Mouse (Mus musculus): ENCODE measurements around the gene Atp6v1a. TPM values are rescaled to one million over a fixed set of nuclear protein-coding genes. Genes with fewer than 3 reads are reported as not detected.

The Atp6v1a gene
- polyA plus RNA-seq, 1 experiment from 2014 or later: 22.6 TPM

DNA sequence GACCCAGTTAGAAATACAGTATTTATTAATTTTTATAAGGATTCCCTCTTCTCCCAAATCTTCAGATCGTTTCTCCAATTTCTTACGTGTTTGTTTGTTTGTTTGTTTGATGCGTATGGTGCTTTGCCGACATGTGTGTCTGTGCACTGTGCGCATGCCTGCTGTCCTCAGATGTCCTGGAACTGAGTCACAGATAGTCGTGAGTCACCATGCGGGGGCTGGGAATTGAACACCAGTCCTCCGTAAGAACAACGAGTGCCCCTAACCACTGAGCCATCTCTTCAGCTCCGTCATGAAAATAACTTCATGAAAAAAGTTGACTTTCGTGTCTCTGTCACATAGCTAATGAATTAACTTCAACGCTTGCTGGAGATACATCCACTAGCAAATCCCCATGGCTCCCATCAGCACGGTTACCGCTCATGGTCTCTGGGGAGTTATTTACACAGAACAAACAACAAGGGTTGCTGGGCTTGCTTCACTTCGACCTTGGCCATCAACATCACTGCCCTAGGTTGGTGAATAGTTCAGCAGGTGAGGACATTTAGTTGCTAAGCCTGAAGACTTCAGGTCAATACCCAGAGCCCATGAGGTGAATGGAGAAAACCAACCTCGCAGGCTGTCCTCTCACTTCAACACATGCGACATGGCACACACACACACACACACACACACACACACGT is 78.8 kb downstream of the Atp6v1a start:
- Histone ChIP-seq H3K27me3 (ENCODE audit: insufficient read depth, low read length) (no peaks in the 10 kb centered on the region), H3K4me1 (ENCODE audit: insufficient read depth) (0 out of 2 replicates have a peak, but pooled peaks cover 3% of the 10 kb centered on the region), H3K36me3 (replicated peaks; ENCODE audit: insufficient read depth, low read length) (0 out of 2 replicates have a peak, but pooled peaks cover 3% of the 10 kb centered on the region), H3K9ac (replicated peaks) (no peak overlapping the region; the same call in 1 of the 2 replicates), H3K27ac (ENCODE audit: low read depth) (peak overlapping the region; percentile 85), H3K9me3 (ENCODE audit: low read length) (no peaks in the 10 kb centered on the region), H3K4me2 (ENCODE audit: low read depth, low read length) (peak overlapping the region; percentile 7; the same call in 1 of the 2 replicates), H3K4me3 (ENCODE audit: low read depth, low read length) (no peak overlapping the region)
- ATAC-seq (peak; percentile 89), DNase-seq (peak; percentile 54)
- 65% methylated on average over 18 of the region's 18 CpGs for WGBS (ENCODE audit: insufficient replicate concordance)
- TF ChIP-seq CTCF (IDR thresholded peaks at IDR 0.05; ENCODE audit: low read depth) (no peak), EP300 (IDR thresholded peaks at IDR 0.05; ENCODE audit: low read depth) (peak; percentile 60; the same call in 1 of the 2 replicates)

DNA sequence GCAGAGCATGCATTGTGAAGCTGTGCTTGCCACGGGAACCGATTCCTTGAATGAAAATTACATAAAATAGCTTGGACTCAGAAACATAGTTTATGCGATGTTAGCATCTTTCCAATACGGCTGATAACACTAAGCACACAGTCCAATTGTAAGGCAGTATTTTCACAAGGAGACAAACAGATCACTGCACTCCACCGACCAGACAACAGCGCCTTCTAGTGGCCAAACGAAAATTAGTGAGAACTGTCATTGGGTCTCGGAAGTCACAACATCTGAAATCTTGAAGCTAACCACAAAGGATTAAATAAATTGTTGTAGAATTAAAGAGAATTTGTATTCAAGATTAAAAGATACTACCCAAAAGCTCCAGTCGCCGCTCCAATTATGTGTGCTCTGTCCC is 80.8 kb downstream of the Atp6v1a start:
- Histone ChIP-seq H3K4me3 (ENCODE audit: low read depth, low read length) (no peak overlapping the region), H3K27ac (ENCODE audit: low read depth) (no peak overlapping the region), H3K27me3 (ENCODE audit: insufficient read depth, low read length) (no peaks in the 10 kb centered on the region), H3K9me3 (ENCODE audit: low read length) (no peaks in the 10 kb centered on the region), H3K4me1 (ENCODE audit: insufficient read depth) (0 out of 2 replicates have a peak, but pooled peaks cover 3% of the 10 kb centered on the region), H3K9ac (replicated peaks) (no peak overlapping the region), H3K36me3 (replicated peaks; ENCODE audit: insufficient read depth, low read length) (0 out of 2 replicates have a peak, but pooled peaks cover 3% of the 10 kb centered on the region), H3K4me2 (ENCODE audit: low read depth, low read length) (no peak overlapping the region)
- 22% methylated on average over 10 of the region's 10 CpGs for WGBS (ENCODE audit: insufficient replicate concordance)
- DNase-seq (peak; percentile 75), ATAC-seq (no peak)
- no peak for TF ChIP-seq EP300 (IDR thresholded peaks at IDR 0.05; ENCODE audit: low read depth)
- TF ChIP-seq CTCF (IDR thresholded peaks at IDR 0.05; ENCODE audit: low read depth): peak; percentile 92

DNA sequence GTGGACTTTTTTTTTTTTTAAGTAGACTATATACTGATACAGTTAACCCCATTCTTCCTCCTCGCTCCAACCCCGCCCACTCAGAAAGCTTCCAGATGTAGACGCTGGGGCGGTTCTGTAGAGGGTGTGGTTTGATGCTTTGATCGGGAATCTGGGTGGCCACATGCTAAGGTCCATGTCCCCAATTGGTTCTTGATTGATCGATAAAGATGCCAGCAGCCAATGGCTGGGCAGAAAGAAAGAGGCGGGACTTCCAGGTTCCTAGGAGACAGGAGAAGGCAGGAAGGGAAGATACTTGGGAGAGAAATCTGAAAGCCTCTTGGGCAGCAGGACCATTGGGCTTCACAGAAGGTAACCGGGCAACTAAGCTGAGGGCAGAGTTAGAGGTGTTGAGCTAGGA is 83.7 kb downstream of the Atp6v1a start:
- DNase-seq: no peak
- TF ChIP-seq CTCF (IDR thresholded peaks at IDR 0.05; ENCODE audit: low read depth) (no peak), EP300 (IDR thresholded peaks at IDR 0.05; ENCODE audit: low read depth) (no peak)
- H3K4me3 ChIP-seq (ENCODE audit: low read depth, low read length): no peak overlapping the region
- H3K27me3 ChIP-seq (ENCODE audit: insufficient read depth, low read length): no peaks in the 10 kb centered on the region
- no peak overlapping the region for H3K9ac ChIP-seq (replicated peaks)
- H3K9me3 ChIP-seq (ENCODE audit: low read length): no peaks in the 10 kb centered on the region
- 66% methylated on average over 8 of the region's 8 CpGs for WGBS (ENCODE audit: insufficient replicate concordance)
- no peak overlapping the region for H3K27ac ChIP-seq (ENCODE audit: low read depth)
- 0 out of 2 replicates have a peak, but pooled peaks cover 3% of the 10 kb centered on the region for H3K36me3 ChIP-seq (replicated peaks; ENCODE audit: insufficient read depth, low read length)
- no peak for ATAC-seq
- no peak overlapping the region for H3K4me2 ChIP-seq (ENCODE audit: low read depth, low read length)
- H3K4me1 ChIP-seq (ENCODE audit: insufficient read depth): no peaks in the 10 kb centered on the region

DNA sequence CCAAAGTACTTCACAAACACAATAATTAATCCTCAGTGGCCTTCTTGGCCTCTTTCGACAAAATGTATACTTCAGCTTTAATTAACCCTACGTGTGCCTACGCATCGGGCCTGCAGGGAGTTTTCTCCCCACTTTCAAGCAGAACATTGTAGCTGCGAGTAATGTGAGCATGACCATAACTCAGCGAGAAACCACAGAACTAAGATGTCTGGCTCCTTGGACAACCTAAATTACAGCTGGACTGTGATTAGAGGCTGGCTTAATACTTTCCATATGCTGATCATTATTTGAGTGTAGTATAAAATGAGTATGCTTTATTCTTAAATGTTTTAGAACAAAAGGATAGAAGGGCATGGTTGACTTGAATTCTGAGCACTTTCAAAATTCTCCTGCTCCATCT is 86.2 kb downstream of the Atp6v1a start:
- no peak for DNase-seq
- Histone ChIP-seq H3K27me3 (ENCODE audit: insufficient read depth, low read length) (no peaks in the 10 kb centered on the region), H3K4me2 (ENCODE audit: low read depth, low read length) (no peak overlapping the region), H3K9ac (replicated peaks) (no peak overlapping the region), H3K4me3 (ENCODE audit: low read depth, low read length) (no peak overlapping the region), H3K4me1 (ENCODE audit: insufficient read depth) (no peaks in the 10 kb centered on the region), H3K9me3 (ENCODE audit: low read length) (no peaks in the 10 kb centered on the region), H3K36me3 (replicated peaks; ENCODE audit: insufficient read depth, low read length) (0 out of 2 replicates have a peak, but pooled peaks cover 3% of the 10 kb centered on the region), H3K27ac (ENCODE audit: low read depth) (no peak overlapping the region)
- 76% methylated on average over 6 of the region's 6 CpGs for WGBS (ENCODE audit: insufficient replicate concordance)
- TF ChIP-seq EP300 (IDR thresholded peaks at IDR 0.05; ENCODE audit: low read depth): no peak
- no peak for TF ChIP-seq CTCF (IDR thresholded peaks at IDR 0.05; ENCODE audit: low read depth)
- no peak for ATAC-seq

DNA sequence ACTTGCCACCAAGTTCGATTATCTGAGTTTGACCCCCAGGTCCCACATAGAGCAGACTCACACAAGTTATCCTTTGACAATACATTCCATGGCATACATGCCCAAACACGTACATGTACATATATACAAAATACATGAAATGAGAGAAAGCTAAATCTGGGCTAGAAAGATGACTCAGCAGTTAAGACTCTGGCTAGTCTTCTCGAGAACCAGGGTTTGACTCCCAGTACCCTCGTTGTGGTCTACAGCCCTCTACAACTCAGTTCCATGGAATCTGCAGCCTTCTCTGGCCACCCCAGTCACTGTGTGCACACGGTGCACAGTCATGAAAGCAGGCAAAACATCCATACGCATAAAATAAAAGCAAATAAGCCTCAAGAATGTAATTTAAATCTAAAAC is 87.1 kb downstream of the Atp6v1a start:
- no peak for ATAC-seq
- WGBS (ENCODE audit: insufficient replicate concordance): 65% methylated on average over 6 of the region's 6 CpGs
- DNase-seq: no peak
- H3K27ac ChIP-seq (ENCODE audit: low read depth): no peak overlapping the region
- TF ChIP-seq EP300 (IDR thresholded peaks at IDR 0.05; ENCODE audit: low read depth): no peak
- no peak for TF ChIP-seq CTCF (IDR thresholded peaks at IDR 0.05; ENCODE audit: low read depth)
- H3K9ac ChIP-seq (replicated peaks): no peak overlapping the region
- H3K4me2 ChIP-seq (ENCODE audit: low read depth, low read length): no peak overlapping the region
- H3K36me3 ChIP-seq (replicated peaks; ENCODE audit: insufficient read depth, low read length): peaks cover 2% of the 10 kb centered on the region; the same call in 1 of the 2 replicates
- H3K4me1 ChIP-seq (ENCODE audit: insufficient read depth): no peaks in the 10 kb centered on the region
- H3K4me3 ChIP-seq (ENCODE audit: low read depth, low read length): no peak overlapping the region
- no peaks in the 10 kb centered on the region for H3K27me3 ChIP-seq (ENCODE audit: insufficient read depth, low read length)
- no peaks in the 10 kb centered on the region for H3K9me3 ChIP-seq (ENCODE audit: low read length)

DNA sequence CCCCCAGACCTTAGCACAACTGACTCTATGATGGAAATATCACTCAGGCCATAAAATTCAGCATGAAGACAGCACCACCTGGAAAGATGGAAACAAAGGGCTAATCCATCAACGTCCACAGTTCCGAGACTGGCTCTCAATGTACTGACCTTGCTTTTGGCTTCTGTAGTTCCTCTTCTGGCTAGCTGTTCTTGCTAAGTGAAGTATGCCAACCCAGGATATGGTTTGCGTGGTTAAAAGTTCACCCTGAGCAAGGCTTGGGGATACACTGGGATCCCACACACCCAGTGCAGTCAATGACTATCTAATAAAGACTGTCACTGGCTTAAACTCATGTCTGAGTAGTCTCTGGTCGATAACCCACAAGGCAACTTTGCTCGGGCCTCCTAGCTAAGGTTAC is 89.4 kb downstream of the Atp6v1a start:
- Histone ChIP-seq H3K4me1 (ENCODE audit: insufficient read depth) (no peaks in the 10 kb centered on the region), H3K9me3 (ENCODE audit: low read length) (peaks cover 7% of the 10 kb centered on the region; the same call in 1 of the 2 replicates), H3K4me3 (ENCODE audit: low read depth, low read length) (no peak overlapping the region), H3K9ac (replicated peaks) (no peak overlapping the region), H3K4me2 (ENCODE audit: low read depth, low read length) (no peak overlapping the region), H3K27me3 (ENCODE audit: insufficient read depth, low read length) (no peaks in the 10 kb centered on the region), H3K36me3 (replicated peaks; ENCODE audit: insufficient read depth, low read length) (peaks cover 3% of the 10 kb centered on the region; the same call in 1 of the 2 replicates), H3K27ac (ENCODE audit: low read depth) (no peak overlapping the region)
- ATAC-seq (no peak), DNase-seq (no peak)
- WGBS (ENCODE audit: insufficient replicate concordance): 57% methylated on average over 5 of the region's 5 CpGs
- TF ChIP-seq CTCF (IDR thresholded peaks at IDR 0.05; ENCODE audit: low read depth) (no peak), EP300 (IDR thresholded peaks at IDR 0.05; ENCODE audit: low read depth) (no peak)
